In genomic region chr9:107698611-107699190, GRCm38 (mm10) we compare ENCODE assay signal across 9 mouse cellular contexts. TPM values are rescaled to one million over a fixed set of nuclear protein-coding genes. Genes with fewer than 3 reads are reported as not detected.
DNase-seq lines count a peak whose midpoint lies in the region; ATAC-seq and TF ChIP-seq lines count a peak whose summit lies in the region.
"Had no signal": no experiment of that assay in that cellular context is flagged by ENCODE, and none has a peak within 500 bp of the region (broad histone marks: within the 10 kb centered on the region; RNA-seq: fewer than 3 reads in every experiment).

No protein-coding gene starts in this region.

- WGBS in embryonic facial prominence, embryonic 13.5 days, result 23% methylated on average over 14 of the region's 14 CpGs
- 10% methylated on average over 14 of the region's 14 CpGs for WGBS in kidney, embryonic 15.5 days
- 11% methylated on average over 14 of the region's 14 CpGs for WGBS in midbrain, embryonic 12.5 days
- 91% methylated on average over 14 of the region's 14 CpGs for WGBS in thymus, adult 2 months

- no peak for TF ChIP-seq POLR2A in thymus, adult 2 months (IDR thresholded peaks at IDR 0.05; ENCODE audit: control insufficient read depth, extremely low read depth, insufficient read depth, low read length, poor library complexity)

- peaks cover 68% of the 10 kb centered on the region for H3K36me3 ChIP-seq in embryonic facial prominence, embryonic 13.5 days
- H3K36me3 ChIP-seq in kidney, embryonic 15.5 days, result peaks cover 40% of the 10 kb centered on the region
- H3K36me3 ChIP-seq in midbrain, embryonic 12.5 days, result peaks cover 22% of the 10 kb centered on the region; the same call in 1 of the 2 replicates
- H3K36me3 ChIP-seq in thymus, adult 2 months (ENCODE audit: control insufficient read depth, insufficient read depth, low read length), result no peaks in the 10 kb centered on the region

- peak overlapping the region; percentile 82 for H3K27ac ChIP-seq in embryonic facial prominence, embryonic 13.5 days
- H3K27ac ChIP-seq in kidney, embryonic 15.5 days, result peak overlapping the region; percentile 90
- peak overlapping the region; percentile 50 for H3K27ac ChIP-seq in midbrain, embryonic 12.5 days (replicated peaks)
- no peak overlapping the region for H3K27ac ChIP-seq in thymus, adult 2 months (ENCODE audit: control insufficient read depth, insufficient read depth, low read length)

- peak; percentile 58 for DNase-seq in Muller cell, postnatal 12 days (ENCODE audit: inconsistent ontology term)
- no peak for DNase-seq in right cerebral cortex, postnatal 4 days
- DNase-seq in adrenal gland, postnatal 14 days, result no peak
- DNase-seq in thymus, adult 2 months, result no peak
- DNase-seq in ovary, postnatal 36 days (ENCODE audit: low spot score), result no peak

- peak overlapping the region; percentile 54 for H3K9ac ChIP-seq in embryonic facial prominence, embryonic 13.5 days
- H3K9ac ChIP-seq in kidney, embryonic 15.5 days, result peak overlapping the region; percentile 27; the same call in 1 of the 2 replicates
- 0 out of 2 replicates have a peak overlapping the region, but pooled peaks have one; percentile 32 for H3K9ac ChIP-seq in midbrain, embryonic 12.5 days (replicated peaks)

- 0 out of 2 replicates have a peak overlapping the region, but pooled peaks have one; percentile 19 for H3K4me3 ChIP-seq in embryonic facial prominence, embryonic 13.5 days
- H3K4me3 ChIP-seq in kidney, embryonic 15.5 days (replicated peaks), result peak overlapping the region; percentile 25
- 0 out of 2 replicates have a peak overlapping the region, but pooled peaks have one; percentile 0 for H3K4me3 ChIP-seq in midbrain, embryonic 12.5 days
- H3K4me3 ChIP-seq in thymus, adult 2 months (ENCODE audit: control insufficient read depth, insufficient read depth, low read length), result no peak overlapping the region

- no peak for TF ChIP-seq CTCF in thymus, adult 2 months (IDR thresholded peaks at IDR 0.05; ENCODE audit: borderline replicate concordance, control insufficient read depth, extremely low read depth, insufficient read depth, low read length, poor library complexity)

- ATAC-seq in embryonic facial prominence, embryonic 13.5 days (ENCODE audit: insufficient number of reproducible peaks, insufficient read depth, low FRiP score, low TSS enrichment, low read depth), result no peak
- peak; percentile 61 for ATAC-seq in kidney, embryonic 15.5 days (replicated peaks; ENCODE audit: low FRiP score)
- no peak; the same call in 1 of the 2 replicates for ATAC-seq in midbrain, embryonic 12.5 days (ENCODE audit: low FRiP score, low read depth)

- no peaks in the 10 kb centered on the region for H3K27me3 ChIP-seq in embryonic facial prominence, embryonic 13.5 days
- no peaks in the 10 kb centered on the region for H3K27me3 ChIP-seq in kidney, embryonic 15.5 days
- H3K27me3 ChIP-seq in midbrain, embryonic 12.5 days, result no peaks in the 10 kb centered on the region
- no peaks in the 10 kb centered on the region for H3K27me3 ChIP-seq in thymus, adult 2 months (ENCODE audit: control insufficient read depth, insufficient read depth, low read length)

- peak overlapping the region; percentile 47 for H3K4me2 ChIP-seq in embryonic facial prominence, embryonic 13.5 days
- H3K4me2 ChIP-seq in kidney, embryonic 15.5 days, result peak overlapping the region; percentile 57
- peak overlapping the region; percentile 27 for H3K4me2 ChIP-seq in midbrain, embryonic 12.5 days (replicated peaks)

- no peaks in the 10 kb centered on the region for H3K9me3 ChIP-seq in embryonic facial prominence, embryonic 13.5 days
- no peaks in the 10 kb centered on the region for H3K9me3 ChIP-seq in kidney, embryonic 15.5 days (replicated peaks)
- H3K9me3 ChIP-seq in midbrain, embryonic 12.5 days, result no peaks in the 10 kb centered on the region

- H3K4me1 ChIP-seq in embryonic facial prominence, embryonic 13.5 days, result peaks cover 92% of the 10 kb centered on the region
- H3K4me1 ChIP-seq in kidney, embryonic 15.5 days, result peaks cover 96% of the 10 kb centered on the region
- H3K4me1 ChIP-seq in midbrain, embryonic 12.5 days, result peaks cover 81% of the 10 kb centered on the region
- 0 out of 2 replicates have a peak, but pooled peaks cover 2% of the 10 kb centered on the region for H3K4me1 ChIP-seq in thymus, adult 2 months (replicated peaks; ENCODE audit: control insufficient read depth, insufficient read depth, low read length)

RNA-seq across cellular contexts. Expression of gene Sema3f, which starts 11.6 kb away (rescaled TPM):
- polyA plus RNA-seq in embryonic facial prominence, embryonic 13.5 days (2015; fragmentation: Nextera tagmentation; extraction: Ambion mirVana), result 37.7 and 44.0 TPM in 2 replicates
- polyA plus RNA-seq in kidney, embryonic 15.5 days (2015; fragmentation: Nextera tagmentation; extraction: Ambion mirVana), result 21.3 and 23.9 TPM in 2 replicates
- 30.6 and 33.7 TPM in 2 replicates for polyA plus RNA-seq in midbrain, embryonic 12.5 days (2016; fragmentation: Nextera tagmentation; extraction: Ambion mirVana)
- total RNA-seq in adrenal gland, postnatal 14 days (2021), result 22.8 and 25.9 TPM in 2 replicates
- 35.5 and 41.3 TPM in 2 replicates for polyA plus RNA-seq in thymus, adult 2 months (2012; rRNA removed)
- total RNA-seq: granulocyte monocyte progenitor cell, adult 5-6 weeks had no signal

RNA-seq across cellular contexts. Expression of gene Gnat1, which starts 19.2 kb away (rescaled TPM):
- polyA plus RNA-seq in embryonic facial prominence, embryonic 13.5 days (2015; fragmentation: Nextera tagmentation; extraction: Ambion mirVana), result 1.2 and 2.0 TPM in 2 replicates
- polyA plus RNA-seq in kidney, embryonic 15.5 days (2015; fragmentation: Nextera tagmentation; extraction: Ambion mirVana), result 3.9 and 4.6 TPM in 2 replicates
- 1.9 and 2.7 TPM in 2 replicates for polyA plus RNA-seq in midbrain, embryonic 12.5 days (2016; fragmentation: Nextera tagmentation; extraction: Ambion mirVana)
- total RNA-seq in adrenal gland, postnatal 14 days (2021), result 0.34 and 0.41 TPM in 2 replicates
- polyA plus RNA-seq in thymus, adult 2 months (2012; rRNA removed), result 0.13 and 0.34 TPM in 2 replicates
- total RNA-seq: granulocyte monocyte progenitor cell, adult 5-6 weeks had no signal

RNA-seq across cellular contexts. Expression of gene Slc38a3, which starts 29.4 kb away (rescaled TPM):
- 3.4 and 4.1 TPM in 2 replicates for polyA plus RNA-seq in embryonic facial prominence, embryonic 13.5 days (2015; fragmentation: Nextera tagmentation; extraction: Ambion mirVana)
- polyA plus RNA-seq in kidney, embryonic 15.5 days (2015; fragmentation: Nextera tagmentation; extraction: Ambion mirVana), result 7.1 and 8.1 TPM in 2 replicates
- 13.9 and 14.8 TPM in 2 replicates for polyA plus RNA-seq in midbrain, embryonic 12.5 days (2016; fragmentation: Nextera tagmentation; extraction: Ambion mirVana)
- 4.9 and 85.2 TPM in 2 replicates for total RNA-seq in adrenal gland, postnatal 14 days (2021)
- polyA plus RNA-seq in thymus, adult 2 months (2012; rRNA removed), result 9.1 and 11.2 TPM in 2 replicates
- total RNA-seq: granulocyte monocyte progenitor cell, adult 5-6 weeks had no signal
